Mouse (Mus musculus) spleen, adult 18-20 months (tissue): Measurements from ENCODE around the gene Zyg11a.
A peak's percentile ranks its signal among the peaks of the same experiment; 100 is the strongest.
"Not testable (repeated sequence)": the region's sequence is repeated elsewhere in the genome, so short reads cannot be mapped to it uniquely, and the experiment has no call there.

Source experiments
- DNase-seq, 2 experiments: peaks; one replicate each; pipeline ENCODE4 v3.0.0; 2022; ENCODE audit warnings: mixed read lengths in 2 of 2

Zyg11a gene

GRCm38 (mm10) chr4:108217332-108218179 lies at the start of gene Zyg11a:
Gene Zyg11a (minus strand): TSS chr4:108218048.
- DNase-seq = peak; percentile 10 to 27

GRCm38 (mm10) chr4:108265774-108266173 lies 47.9 kb upstream of the Zyg11a start:
- DNase-seq = no peak

GRCm38 (mm10) chr4:108253317-108253716 lies 35.5 kb upstream of the Zyg11a start:
- peak in 1 of 2 experiments; percentile 6 for DNase-seq

- no peak for DNase-seq
These were observed 32.7 kb upstream of the Zyg11a start for GRCm38 (mm10) chr4:108250501-108250900.

- DNase-seq = no peak
These were observed 31.5 kb upstream of the Zyg11a start for GRCm38 (mm10) chr4:108249314-108249713.

GRCm38 (mm10) chr4:108233654-108234053 lies 15.8 kb upstream of the Zyg11a start:
- no peak for DNase-seq

- no peak for DNase-seq
These were observed 7.6 kb upstream of the Zyg11a start for GRCm38 (mm10) chr4:108225341-108225872.

GRCm38 (mm10) chr4:108222507-108222906 lies 4.7 kb upstream of the Zyg11a start:
- DNase-seq = no peak

GRCm38 (mm10) chr4:108219019-108219418 lies 1.2 kb upstream of the Zyg11a start:
- no peak for DNase-seq

GRCm38 (mm10) chr4:108213023-108213422 lies 4.8 kb downstream of the Zyg11a start:
- no peak for DNase-seq

GRCm38 (mm10) chr4:108204629-108205028 lies 13.2 kb downstream of the Zyg11a start:
- DNase-seq = no peak

- DNase-seq = no peak
These were observed 18.6 kb downstream of the Zyg11a start for GRCm38 (mm10) chr4:108199236-108199635.

- no peak for DNase-seq
These were observed 21.5 kb downstream of the Zyg11a start for GRCm38 (mm10) chr4:108196277-108196855.

- DNase-seq = no peak
These were observed 25.0 kb downstream of the Zyg11a start for GRCm38 (mm10) chr4:108192821-108193323.

- no peak for DNase-seq
These were observed 35.6 kb downstream of the Zyg11a start for GRCm38 (mm10) chr4:108182278-108182677.

GRCm38 (mm10) chr4:108168056-108168455 lies 49.8 kb downstream of the Zyg11a start:
- no peak for DNase-seq

GRCm38 (mm10) chr4:108166874-108167273 lies 51.0 kb downstream of the Zyg11a start:
- no peak for DNase-seq

- DNase-seq = peak in 1 of 2 experiments; percentile 5
These were observed 52.5 kb downstream of the Zyg11a start, which contains the start of gene Echdc2 for GRCm38 (mm10) chr4:108165152-108165895. Gene Echdc2 (plus strand): TSS chr4:108165437.

- DNase-seq = no peak
These were observed 54.6 kb downstream of the Zyg11a start for GRCm38 (mm10) chr4:108163291-108163690.

- no peak for DNase-seq
These were observed 55.9 kb downstream of the Zyg11a start for GRCm38 (mm10) chr4:108161936-108162335.

- DNase-seq = not testable (repeated sequence)
These were observed 62.7 kb downstream of the Zyg11a start for GRCm38 (mm10) chr4:108155141-108155540.

GRCm38 (mm10) chr4:108145554-108145953 lies 72.3 kb downstream of the Zyg11a start:
- DNase-seq = not testable (repeated sequence)

GRCm38 (mm10) chr4:108144880-108145279 lies 73.0 kb downstream of the Zyg11a start, which contains the start of gene Scp2:
Gene Scp2 (minus strand): TSS chr4:108144998.
- DNase-seq = no peak
